Mouse (Mus musculus): Measurements from ENCODE around the gene Gm20479. TPM values are rescaled to one million over a fixed set of nuclear protein-coding genes. Genes with fewer than 3 reads are reported as not detected.
A peak's percentile ranks its signal among the peaks of the same experiment; 100 is the strongest.

Gm20479 gene
- polyA plus RNA-seq, 1 experiment from 2014 or later = 1.2 TPM

DNA sequence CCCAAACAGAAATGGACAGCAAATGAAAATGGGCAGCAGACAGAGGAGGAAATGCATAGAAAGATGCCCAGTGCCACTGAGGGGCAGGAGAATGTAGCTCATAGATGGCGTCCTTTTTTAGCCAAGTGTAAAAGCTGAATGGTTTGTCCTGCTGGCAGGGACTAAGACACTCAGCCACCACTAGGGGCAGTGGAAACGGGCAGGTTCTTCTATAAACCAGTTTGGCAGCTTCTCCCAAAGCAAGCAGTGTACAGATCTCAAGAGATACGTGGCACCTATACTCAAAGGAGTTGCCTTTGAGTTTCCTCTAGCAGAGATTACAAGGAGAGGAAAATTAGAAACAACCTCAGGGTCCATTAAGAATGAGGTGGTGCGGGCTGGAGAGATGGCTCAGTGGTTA, 21.2 kb upstream of the Gm20479 start:
- no peaks in the 10 kb centered on the region for H3K36me3 ChIP-seq (ENCODE audit: control insufficient read depth, insufficient read depth, low read length)
- no peak overlapping the region for H3K4me3 ChIP-seq (ENCODE audit: low read depth, low read length)
- H3K4me1 ChIP-seq (replicated peaks; ENCODE audit: control insufficient read depth, insufficient read depth, low read length) = no peaks in the 10 kb centered on the region
- no peaks in the 10 kb centered on the region for H3K9me3 ChIP-seq (ENCODE audit: control insufficient read depth, low read length)
- no peak for DNase-seq (ENCODE audit: low spot score)
- no peak overlapping the region for H3K4me2 ChIP-seq (ENCODE audit: low read length)
- ATAC-seq (replicated peaks; ENCODE audit: low FRiP score, low TSS enrichment, low read depth) = peak; percentile 83
- H3K27ac ChIP-seq (ENCODE audit: low read depth) = no peak overlapping the region
- WGBS = 20% methylated on average over 4 of the region's 4 CpGs
- H3K27me3 ChIP-seq (replicated peaks; ENCODE audit: control insufficient read depth, insufficient read depth, low read length) = peaks cover 52% of the 10 kb centered on the region
- no peak overlapping the region for H3K9ac ChIP-seq (ENCODE audit: low read length)

DNA sequence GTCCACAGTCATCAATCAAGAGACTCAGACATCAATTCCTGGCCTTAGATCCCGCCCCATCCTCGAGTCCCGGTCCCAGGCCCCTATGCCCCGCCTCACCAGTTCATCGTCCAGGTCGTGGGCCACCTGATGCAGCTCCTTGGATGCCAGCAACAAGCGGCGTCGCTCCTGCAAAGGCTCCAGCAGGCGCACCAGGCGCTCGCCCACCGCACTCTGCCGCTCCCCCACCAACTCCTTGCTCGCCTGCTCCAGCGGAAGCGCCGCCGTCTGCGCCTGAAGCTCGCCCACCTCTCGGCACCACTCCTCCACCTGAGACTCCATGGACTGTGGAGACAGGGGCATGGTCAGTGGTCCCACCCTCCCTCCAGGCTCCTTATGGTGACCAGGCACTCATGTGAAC, 18.1 kb upstream of the Gm20479 start:
- H3K4me2 ChIP-seq (ENCODE audit: low read length) = no peak overlapping the region
- no peaks in the 10 kb centered on the region for H3K36me3 ChIP-seq (ENCODE audit: control insufficient read depth, insufficient read depth, low read length)
- 1% methylated on average over 22 of the region's 22 CpGs for WGBS

GRCm38 (mm10) chr7:27371715-27372462, 14.7 kb upstream of the Gm20479 start:
- Histone ChIP-seq H3K27ac (ENCODE audit: low read depth) (no peak overlapping the region), H3K4me2 (ENCODE audit: low read length) (peak overlapping the region; percentile 30), H3K4me3 (ENCODE audit: low read depth, low read length) (peak overlapping the region; percentile 1; the same call in 1 of the 2 replicates), H3K36me3 (ENCODE audit: control insufficient read depth, insufficient read depth, low read length) (no peaks in the 10 kb centered on the region), H3K4me1 (replicated peaks; ENCODE audit: control insufficient read depth, insufficient read depth, low read length) (no peaks in the 10 kb centered on the region; the same call in 1 of the 2 replicates), H3K9me3 (ENCODE audit: control insufficient read depth, low read length) (no peaks in the 10 kb centered on the region), H3K27me3 (replicated peaks; ENCODE audit: control insufficient read depth, insufficient read depth, low read length) (peaks cover 97% of the 10 kb centered on the region), H3K9ac (ENCODE audit: low read length) (no peak overlapping the region)
- 5% methylated on average over 44 of the region's 44 CpGs for WGBS
- DNase-seq (ENCODE audit: low spot score) = no peak
- no peak for ATAC-seq (replicated peaks; ENCODE audit: low FRiP score, low TSS enrichment, low read depth)

More for the DNA sequence above, 18.1 kb upstream of the Gm20479 start:
- DNase-seq (ENCODE audit: low spot score) (no peak), ATAC-seq (replicated peaks; ENCODE audit: low FRiP score, low TSS enrichment, low read depth) (no peak)
- Histone ChIP-seq H3K4me1 (replicated peaks; ENCODE audit: control insufficient read depth, insufficient read depth, low read length) (no peaks in the 10 kb centered on the region), H3K27me3 (replicated peaks; ENCODE audit: control insufficient read depth, insufficient read depth, low read length) (peaks cover 84% of the 10 kb centered on the region), H3K9ac (ENCODE audit: low read length) (no peak overlapping the region), H3K4me3 (ENCODE audit: low read depth, low read length) (no peak overlapping the region), H3K9me3 (ENCODE audit: control insufficient read depth, low read length) (no peaks in the 10 kb centered on the region), H3K27ac (ENCODE audit: low read depth) (no peak overlapping the region)

DNA sequence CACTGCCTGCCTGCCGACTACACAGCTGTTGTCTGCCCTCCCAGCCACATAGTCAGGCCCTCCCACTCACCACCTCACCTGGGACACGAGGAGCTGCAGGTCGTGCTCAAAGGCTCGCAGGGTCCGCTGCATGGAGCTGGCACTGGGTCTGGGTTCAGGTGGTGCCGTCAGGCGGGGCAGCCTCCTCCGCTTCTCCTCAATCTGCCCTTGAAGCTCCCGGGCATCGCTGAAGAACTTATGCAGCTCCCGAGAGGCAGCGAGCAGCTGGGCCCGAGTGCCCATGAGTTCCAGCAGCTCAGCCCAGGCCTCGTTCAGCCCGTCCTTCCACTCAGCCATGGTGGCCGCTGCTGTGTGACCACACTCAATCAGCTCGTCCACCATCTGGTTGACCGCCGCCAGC, 11.9 kb upstream of the Gm20479 start:
- Histone ChIP-seq H3K4me2 (ENCODE audit: low read length) (no peak overlapping the region), H3K4me1 (replicated peaks; ENCODE audit: control insufficient read depth, insufficient read depth, low read length) (peaks cover 4% of the 10 kb centered on the region; the same call in 1 of the 2 replicates), H3K36me3 (ENCODE audit: control insufficient read depth, insufficient read depth, low read length) (no peaks in the 10 kb centered on the region), H3K27me3 (replicated peaks; ENCODE audit: control insufficient read depth, insufficient read depth, low read length) (peaks cover 100% of the 10 kb centered on the region), H3K9me3 (ENCODE audit: control insufficient read depth, low read length) (no peaks in the 10 kb centered on the region), H3K27ac (ENCODE audit: low read depth) (no peak overlapping the region), H3K4me3 (ENCODE audit: low read depth, low read length) (no peak overlapping the region), H3K9ac (ENCODE audit: low read length) (no peak overlapping the region)
- WGBS = 84% methylated on average over 19 of the region's 19 CpGs
- DNase-seq (ENCODE audit: low spot score) (no peak), ATAC-seq (replicated peaks; ENCODE audit: low FRiP score, low TSS enrichment, low read depth) (no peak)

DNA sequence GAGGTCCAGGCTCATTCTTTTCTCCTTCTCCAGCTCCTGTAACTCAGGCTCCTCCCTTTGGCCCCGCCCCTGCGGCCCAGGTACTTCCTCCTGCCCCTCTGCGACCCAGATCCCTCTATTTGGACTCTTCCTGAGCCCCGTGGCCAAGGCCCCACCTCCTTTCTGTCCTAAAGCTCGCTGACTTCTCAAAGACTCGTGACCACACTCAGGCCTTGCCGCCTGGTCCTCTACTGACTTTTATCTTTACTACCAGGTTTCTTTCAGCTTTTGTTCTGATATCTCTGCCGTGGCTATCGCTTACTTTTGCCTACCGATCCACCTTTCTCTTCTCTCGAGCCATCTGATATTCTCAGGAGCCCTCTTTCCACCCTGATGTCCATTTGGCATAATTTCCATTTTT, 10.8 kb upstream of the Gm20479 start:
- Histone ChIP-seq H3K9ac (ENCODE audit: low read length) (no peak overlapping the region), H3K9me3 (ENCODE audit: control insufficient read depth, low read length) (no peaks in the 10 kb centered on the region), H3K27ac (ENCODE audit: low read depth) (no peak overlapping the region), H3K27me3 (replicated peaks; ENCODE audit: control insufficient read depth, insufficient read depth, low read length) (peaks cover 100% of the 10 kb centered on the region), H3K36me3 (ENCODE audit: control insufficient read depth, insufficient read depth, low read length) (no peaks in the 10 kb centered on the region), H3K4me3 (ENCODE audit: low read depth, low read length) (0 out of 2 replicates have a peak overlapping the region, but pooled peaks have one; percentile 8), H3K4me1 (replicated peaks; ENCODE audit: control insufficient read depth, insufficient read depth, low read length) (peaks cover 4% of the 10 kb centered on the region; the same call in 1 of the 2 replicates), H3K4me2 (ENCODE audit: low read length) (peak overlapping the region; percentile 33)
- WGBS = 15% methylated on average over 11 of the region's 11 CpGs
- ATAC-seq (replicated peaks; ENCODE audit: low FRiP score, low TSS enrichment, low read depth) (peak; percentile 34; the same call in 1 of the 2 replicates), DNase-seq (ENCODE audit: low spot score) (no peak)

- H3K27ac ChIP-seq (ENCODE audit: low read depth) = no peak overlapping the region
- DNase-seq (ENCODE audit: low spot score) = no peak
- whole genome bisulfite sequencing = 40% methylated on average over 21 of the region's 21 CpGs
- no peaks in the 10 kb centered on the region for H3K36me3 ChIP-seq (ENCODE audit: control insufficient read depth, insufficient read depth, low read length)
- no peaks in the 10 kb centered on the region for H3K9me3 ChIP-seq (ENCODE audit: control insufficient read depth, low read length)
- H3K9ac ChIP-seq (ENCODE audit: low read length) = no peak overlapping the region
- peaks cover 82% of the 10 kb centered on the region for H3K27me3 ChIP-seq (replicated peaks; ENCODE audit: control insufficient read depth, insufficient read depth, low read length)
- peaks cover 4% of the 10 kb centered on the region; the same call in 1 of the 2 replicates for H3K4me1 ChIP-seq (replicated peaks; ENCODE audit: control insufficient read depth, insufficient read depth, low read length)
- no peak overlapping the region for H3K4me3 ChIP-seq (ENCODE audit: low read depth, low read length)
- no peak overlapping the region for H3K4me2 ChIP-seq (ENCODE audit: low read length)
- ATAC-seq (replicated peaks; ENCODE audit: low FRiP score, low TSS enrichment, low read depth) = no peak
These were observed 9.0 kb upstream of the Gm20479 start for GRCm38 (mm10) chr7:27366082-27366844.

DNA sequence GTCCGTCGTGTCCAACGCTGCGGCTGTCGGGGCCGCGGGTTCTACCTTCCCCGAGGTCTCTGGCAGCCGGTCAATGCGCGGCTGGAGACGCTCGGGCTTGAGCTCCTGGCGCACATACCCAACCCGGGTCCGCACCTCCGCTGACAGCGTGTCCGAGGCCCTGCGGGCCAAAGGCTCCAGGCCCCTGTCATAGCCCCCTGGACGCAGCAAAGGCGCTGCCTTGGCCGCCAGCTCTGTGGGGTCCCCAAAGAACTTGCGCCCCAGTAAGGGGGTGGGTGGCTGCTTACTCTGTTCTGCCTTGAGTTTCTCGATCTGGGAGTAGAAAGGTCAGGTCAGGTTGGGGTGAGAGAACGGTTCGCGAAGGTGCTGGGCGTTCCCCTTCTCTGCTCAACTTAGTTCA, 7.2 kb upstream of the Gm20479 start:
- H3K4me2 ChIP-seq (ENCODE audit: low read length) = no peak overlapping the region

DNA sequence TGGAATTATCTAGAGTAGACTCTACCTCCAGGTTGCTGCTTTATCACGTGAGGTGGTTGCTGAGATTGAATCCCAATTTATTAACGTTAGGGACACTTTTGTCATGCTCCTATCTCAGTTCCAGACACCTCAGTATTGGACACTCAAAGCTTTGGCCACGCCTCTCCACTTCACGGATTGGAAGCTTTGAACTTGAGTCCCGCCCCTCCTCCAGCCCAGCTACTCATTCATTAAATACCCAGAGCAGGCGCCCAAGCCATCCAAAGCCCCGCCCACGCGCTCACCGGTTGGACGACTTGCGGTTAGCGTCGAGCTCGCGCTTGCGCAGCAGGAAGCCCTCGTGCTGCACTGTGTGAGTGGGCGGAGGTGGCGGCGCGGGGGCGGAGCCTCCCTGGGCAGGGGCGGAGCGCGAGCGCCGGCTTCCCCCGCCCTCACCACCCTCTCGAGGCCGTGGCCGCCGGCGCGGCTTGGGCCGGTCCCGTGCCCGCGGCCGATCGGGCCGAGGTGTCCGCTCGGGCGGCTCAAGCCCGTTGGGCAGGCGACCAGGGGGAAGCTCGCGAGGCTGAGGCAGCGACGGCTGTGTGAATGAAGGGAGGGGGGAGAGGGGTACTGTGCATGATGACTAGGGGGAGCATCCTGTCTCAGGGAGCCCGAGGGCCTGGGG, 4.2 kb upstream of the Gm20479 start:
- peak; percentile 97 for DNase-seq (ENCODE audit: low spot score)
- peaks cover 10% of the 10 kb centered on the region for H3K4me1 ChIP-seq (replicated peaks; ENCODE audit: control insufficient read depth, insufficient read depth, low read length)
- no peak overlapping the region for H3K27ac ChIP-seq (ENCODE audit: low read depth)
- ATAC-seq (replicated peaks; ENCODE audit: low FRiP score, low TSS enrichment, low read depth) = peak; percentile 94
- WGBS = under 1% methylated on average over 52 of the region's 52 CpGs
- peak overlapping the region; percentile 45 for H3K4me3 ChIP-seq (ENCODE audit: low read depth, low read length)
- no peaks in the 10 kb centered on the region for H3K9me3 ChIP-seq (ENCODE audit: control insufficient read depth, low read length)
- peaks cover 34% of the 10 kb centered on the region for H3K27me3 ChIP-seq (replicated peaks; ENCODE audit: control insufficient read depth, insufficient read depth, low read length)
- peak overlapping the region; percentile 76 for H3K4me2 ChIP-seq (ENCODE audit: low read length)
- no peaks in the 10 kb centered on the region for H3K36me3 ChIP-seq (ENCODE audit: control insufficient read depth, insufficient read depth, low read length)
- peak overlapping the region; percentile 44 for H3K9ac ChIP-seq (ENCODE audit: low read length)

More for the DNA sequence above, 7.2 kb upstream of the Gm20479 start:
- Histone ChIP-seq H3K4me3 (ENCODE audit: low read depth, low read length) (peak overlapping the region; percentile 17), H3K27ac (ENCODE audit: low read depth) (no peak overlapping the region), H3K4me1 (replicated peaks; ENCODE audit: control insufficient read depth, insufficient read depth, low read length) (peaks cover 4% of the 10 kb centered on the region; the same call in 1 of the 2 replicates), H3K36me3 (ENCODE audit: control insufficient read depth, insufficient read depth, low read length) (no peaks in the 10 kb centered on the region), H3K9ac (ENCODE audit: low read length) (no peak overlapping the region), H3K27me3 (replicated peaks; ENCODE audit: control insufficient read depth, insufficient read depth, low read length) (peaks cover 64% of the 10 kb centered on the region), H3K9me3 (ENCODE audit: control insufficient read depth, low read length) (no peaks in the 10 kb centered on the region)
- DNase-seq (ENCODE audit: low spot score) = no peak
- 7% methylated on average over 29 of the region's 29 CpGs for WGBS
- ATAC-seq (replicated peaks; ENCODE audit: low FRiP score, low TSS enrichment, low read depth) = no peak
